Comparison of ENCODE assay signal across 18 mouse cellular contexts in the genomic region with DNA sequence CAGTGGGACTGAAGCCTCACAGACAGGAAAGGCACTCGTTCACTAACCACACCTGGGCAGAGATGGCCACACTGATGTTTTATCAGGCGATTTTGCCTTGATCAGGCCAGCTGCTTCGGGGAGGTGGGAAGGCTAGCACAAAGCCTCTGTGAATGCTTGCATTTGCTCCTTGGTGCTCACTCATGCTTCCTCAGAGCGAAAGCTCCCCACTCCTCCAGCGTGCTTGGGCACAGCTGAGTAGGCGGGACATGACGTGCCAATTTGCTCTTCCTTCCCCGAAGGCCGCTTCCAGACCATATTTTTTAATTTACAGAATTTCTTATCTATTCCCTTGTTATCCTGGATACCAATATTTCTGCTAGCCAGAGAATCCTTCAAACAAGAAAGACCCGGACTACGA.
"Had no signal": no experiment of that assay in that cellular context is flagged by ENCODE, and none has a peak within 500 bp of the region (broad histone marks: within the 10 kb centered on the region; RNA-seq: fewer than 3 reads in every experiment).

No protein-coding gene starts in this region.

- DNase-seq: lung, adult 18-20 months; lung, embryonic 14.5 days; lung, postnatal 10 days; lung, postnatal 4 days; midbrain, embryonic 14.5 days; retina, postnatal 1 day; right cerebral cortex, postnatal 4 days; spleen, adult 18-20 months; thymus, adult 18-20 months; thymus, postnatal 14 days; thymus, postnatal 36 days had no signal

- H3K36me3 ChIP-seq: liver, embryonic 12.5 days; midbrain, embryonic 10.5 days; midbrain, embryonic 12.5 days; neural tube, embryonic 13.5 days; neural tube, embryonic 15.5 days had no signal

- H3K4me1 ChIP-seq: liver, embryonic 12.5 days; midbrain, embryonic 12.5 days; neural tube, embryonic 13.5 days; neural tube, embryonic 15.5 days had no signal

- H3K4me3 ChIP-seq: liver, embryonic 12.5 days; midbrain, embryonic 10.5 days; midbrain, embryonic 12.5 days; myocyte; neural tube, embryonic 13.5 days; neural tube, embryonic 15.5 days had no signal

- H3K27ac ChIP-seq: liver, embryonic 12.5 days; liver, embryonic 14.5 days; midbrain, embryonic 10.5 days; midbrain, embryonic 12.5 days; neural tube, embryonic 13.5 days; neural tube, embryonic 15.5 days had no signal

- H3K27me3 ChIP-seq: liver, embryonic 12.5 days; midbrain, embryonic 12.5 days; neural tube, embryonic 13.5 days; neural tube, embryonic 15.5 days had no signal
